Mouse (Mus musculus) kidney, embryonic 16.5 days (tissue): ENCODE measurements around the gene Nicn1. TPM values are rescaled to one million over a fixed set of nuclear protein-coding genes. Genes with fewer than 3 reads are reported as not detected.
A peak's percentile ranks its signal among the peaks of the same experiment; 100 is the strongest.
"Not testable (repeated sequence)": the region's sequence is repeated elsewhere in the genome, so short reads cannot be mapped to it uniquely, and the experiment has no call there.

ENCODE experiments used
- ATAC-seq: fragments of 200-750 bp; cut with Nextera tagmentation; 2 replicates; pipeline ENCODE4 v1.8.0; 2017; ENCODE audit warnings: moderate TSS enrichment; ENCODE audit not compliant: low FRiP score, low TSS enrichment
- H3K27ac ChIP-seq: fragments of 300-500 bp; sonication (generic); 2 replicates; pipeline ENCODE4 v1.5.1; 2014; ENCODE audit warnings: low read length
- H3K27me3 ChIP-seq: fragments of 300-500 bp; sonication (generic); 2 replicates; pipeline ENCODE4 v1.6.1; 2014; ENCODE audit warnings: low read length, control low read depth, mixed read lengths; ENCODE audit not compliant: insufficient read depth
- H3K36me3 ChIP-seq: fragments of 300-500 bp; sonication (generic); 2 replicates; pipeline ENCODE4 v1.6.1; 2014; ENCODE audit warnings: low read length, control low read depth, mixed read lengths; ENCODE audit not compliant: insufficient read depth
- H3K4me1 ChIP-seq: fragments of 300-500 bp; sonication (generic); 2 replicates; pipeline ENCODE4 v1.6.1; 2014; ENCODE audit warnings: low read length, control low read depth, mixed read lengths; ENCODE audit not compliant: insufficient read depth
- H3K4me2 ChIP-seq: fragments of 300-500 bp; sonication (generic); replicated peaks from 2 replicates; pipeline ENCODE4 v1.6.1; 2014; ENCODE audit warnings: low read depth, low read length
- H3K4me3 ChIP-seq: fragments of 300-500 bp; sonication (generic); 2 replicates; pipeline ENCODE4 v1.5.1; 2014; ENCODE audit warnings: mild to moderate bottlenecking, low read length
- H3K9ac ChIP-seq: fragments of 300-500 bp; sonication (generic); replicated peaks from 2 replicates; pipeline ENCODE4 v1.6.1; 2014; ENCODE audit warnings: low read length
- H3K9me3 ChIP-seq: fragments of 300-500 bp; sonication (generic); 2 replicates; pipeline ENCODE4 v1.6.1; 2016; ENCODE audit warnings: low read length, control low read depth
- WGBS: fragments of 180-500 bp; shearing (Covaris S2); extraction: QIAGEN DNeasy Blood & Tissue Kit; methylation state at CpG from one replicate; pipeline ENCODE4 v1.1.7; 2014; 5-methylcytosine and 5-hydroxymethylcytosine counted together
- polyA plus RNA-seq: library from polyadenylated mRNA; unstranded; fragments of >200 nt; fragmentation: Nextera tagmentation; extraction: Ambion mirVana; gene quantifications from 2 replicates; pipeline ENCODE4 v1.2.1, GENCODE M21; 2015

Gene Nicn1
- polyA plus RNA-seq, 1 experiment from 2014 or later: 37.2 TPM

DNA sequence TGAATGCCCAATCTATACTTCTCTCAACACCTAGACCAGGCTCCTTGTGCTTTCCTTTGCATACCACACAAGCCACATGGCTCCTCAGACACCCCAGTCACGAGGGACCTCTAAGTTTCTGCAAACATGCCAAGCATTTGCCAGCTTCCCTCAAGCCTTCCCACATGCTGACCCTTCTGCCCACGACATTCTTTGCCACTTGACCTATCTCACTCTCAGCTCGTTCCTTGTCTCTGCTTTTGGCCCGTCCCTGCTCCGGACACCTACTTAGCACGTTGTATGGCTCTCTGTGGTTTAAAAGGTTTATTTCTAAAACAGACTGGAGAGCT is 14.9 kb upstream of the Nicn1 start:
- H3K9me3 ChIP-seq: no peaks in the 10 kb centered on the region
- no peak for ATAC-seq
- peaks cover 26% of the 10 kb centered on the region for H3K4me1 ChIP-seq
- H3K27ac ChIP-seq: no peak overlapping the region
- no peaks in the 10 kb centered on the region for H3K27me3 ChIP-seq
- H3K4me2 ChIP-seq: no peak overlapping the region
- H3K9ac ChIP-seq: no peak overlapping the region
- no peaks in the 10 kb centered on the region for H3K36me3 ChIP-seq
- H3K4me3 ChIP-seq: no peak overlapping the region
- 46% methylated on average over 6 of the region's 6 CpGs for WGBS

DNA sequence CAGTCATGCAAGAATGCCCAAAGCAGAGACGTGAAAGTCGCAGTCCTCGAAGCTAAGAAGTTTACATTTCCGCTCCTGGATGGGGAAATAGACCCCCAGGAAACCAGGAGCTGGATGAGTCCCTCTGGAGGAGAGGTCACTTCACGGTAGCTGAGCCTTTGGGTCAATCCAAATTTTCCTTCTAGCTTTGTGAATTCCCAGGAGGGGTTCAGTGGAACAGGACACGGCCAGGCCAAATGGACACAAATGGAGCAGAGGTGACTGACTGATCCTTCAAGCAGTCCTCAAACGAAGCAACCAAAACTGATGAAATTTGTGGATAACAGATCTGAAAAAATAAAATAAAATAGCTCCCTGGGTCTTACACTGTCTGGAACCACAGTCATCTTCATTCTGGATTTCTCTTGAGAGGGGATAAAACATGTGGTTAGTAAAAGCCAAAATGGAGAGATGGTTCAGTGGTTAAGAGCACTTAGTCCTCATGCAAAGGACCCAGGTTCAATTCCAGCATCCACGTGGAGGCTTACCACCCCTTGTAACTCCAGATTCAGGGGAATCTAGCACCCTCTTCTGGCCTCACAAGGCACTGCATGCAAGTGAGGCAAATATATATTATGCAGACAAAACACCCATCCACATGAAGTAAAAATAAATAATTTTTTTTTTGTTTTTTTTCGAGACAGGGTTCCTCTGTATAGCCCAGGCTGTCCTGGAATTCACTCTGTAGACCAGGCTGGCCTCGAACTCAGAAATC is 11.4 kb upstream of the Nicn1 start:
- Histone ChIP-seq H3K27me3 (no peaks in the 10 kb centered on the region), H3K27ac (no peak overlapping the region), H3K36me3 (no peaks in the 10 kb centered on the region), H3K4me2 (no peak overlapping the region), H3K4me3 (no peak overlapping the region), H3K9ac (no peak overlapping the region), H3K4me1 (peaks cover 14% of the 10 kb centered on the region; the same call in 1 of the 2 replicates), H3K9me3 (no peaks in the 10 kb centered on the region)
- no peak for ATAC-seq
- 58% methylated on average over 10 of the region's 10 CpGs for WGBS

DNA sequence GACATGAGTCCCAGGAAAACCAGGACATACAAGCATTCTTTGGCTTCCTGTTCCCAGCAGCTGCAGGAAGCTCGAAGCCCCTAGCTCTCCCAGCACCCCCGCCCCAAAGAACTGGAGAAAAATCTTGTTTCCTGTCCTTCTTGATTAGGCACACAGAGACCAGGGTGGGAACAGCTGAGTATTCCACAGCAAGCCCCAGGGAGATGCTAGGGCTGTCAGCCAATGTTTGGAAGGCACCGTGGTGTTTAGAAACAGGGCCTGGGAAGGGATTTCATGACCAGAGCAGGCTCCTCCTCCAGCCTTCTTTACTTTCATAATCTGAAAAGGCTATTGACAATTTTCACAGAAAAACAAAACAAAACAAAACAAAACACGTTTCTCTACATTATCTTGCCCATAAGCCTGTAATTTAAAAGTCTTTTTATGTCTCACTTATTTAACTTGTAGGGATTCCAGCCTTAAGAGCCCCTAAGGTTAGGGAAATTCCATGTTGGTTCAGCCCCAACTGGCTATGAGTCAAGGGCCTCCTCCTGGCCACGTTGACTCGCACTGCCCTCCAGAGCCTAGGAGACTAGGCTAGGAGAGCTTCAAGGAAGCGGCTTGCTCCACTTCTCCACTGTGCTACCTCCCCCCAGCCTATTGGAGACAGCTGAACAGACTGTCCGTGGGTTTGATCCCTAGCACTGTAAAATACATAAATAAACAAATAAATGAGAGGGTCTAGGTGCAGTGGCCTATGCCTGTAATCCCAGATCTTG is 10.0 kb upstream of the Nicn1 start:
- Histone ChIP-seq H3K4me2 (no peak overlapping the region), H3K27ac (peak overlapping the region; percentile 67), H3K4me3 (no peak overlapping the region), H3K36me3 (no peaks in the 10 kb centered on the region), H3K9ac (no peak overlapping the region; the same call in 1 of the 2 replicates), H3K4me1 (peaks cover 4% of the 10 kb centered on the region; the same call in 1 of the 2 replicates), H3K27me3 (no peaks in the 10 kb centered on the region), H3K9me3 (no peaks in the 10 kb centered on the region)
- 39% methylated on average over 8 of the region's 8 CpGs for WGBS
- peak; percentile 72 for ATAC-seq

DNA sequence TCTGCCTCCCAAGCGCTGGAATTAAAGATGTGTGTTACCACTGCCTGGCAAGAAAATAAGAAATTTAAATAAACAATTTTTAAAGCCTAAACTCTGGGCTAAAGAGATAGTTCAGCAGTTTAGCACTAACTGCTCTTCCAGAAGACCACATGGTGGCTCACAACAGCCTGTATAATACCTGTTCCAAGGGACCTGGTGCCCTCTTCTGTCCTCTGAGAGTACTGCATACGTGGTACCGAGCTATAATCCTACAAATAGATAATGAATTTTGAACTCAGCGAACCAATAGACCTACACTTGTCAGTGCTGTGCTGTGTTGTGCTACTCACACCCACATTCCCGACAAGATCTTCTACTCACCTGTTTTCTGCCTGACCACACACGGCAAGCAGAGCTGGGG is 5.8 kb upstream of the Nicn1 start:
- no peak overlapping the region for H3K4me3 ChIP-seq
- no peaks in the 10 kb centered on the region for H3K27me3 ChIP-seq
- ATAC-seq: peak; percentile 80; the same call in 1 of the 2 replicates
- H3K9me3 ChIP-seq: no peaks in the 10 kb centered on the region
- no peak overlapping the region for H3K4me2 ChIP-seq
- H3K9ac ChIP-seq: no peak overlapping the region
- WGBS: 9% methylated on average over 6 of the region's 6 CpGs
- no peaks in the 10 kb centered on the region for H3K36me3 ChIP-seq
- H3K4me1 ChIP-seq: peaks cover 4% of the 10 kb centered on the region; the same call in 1 of the 2 replicates
- no peak overlapping the region for H3K27ac ChIP-seq

DNA sequence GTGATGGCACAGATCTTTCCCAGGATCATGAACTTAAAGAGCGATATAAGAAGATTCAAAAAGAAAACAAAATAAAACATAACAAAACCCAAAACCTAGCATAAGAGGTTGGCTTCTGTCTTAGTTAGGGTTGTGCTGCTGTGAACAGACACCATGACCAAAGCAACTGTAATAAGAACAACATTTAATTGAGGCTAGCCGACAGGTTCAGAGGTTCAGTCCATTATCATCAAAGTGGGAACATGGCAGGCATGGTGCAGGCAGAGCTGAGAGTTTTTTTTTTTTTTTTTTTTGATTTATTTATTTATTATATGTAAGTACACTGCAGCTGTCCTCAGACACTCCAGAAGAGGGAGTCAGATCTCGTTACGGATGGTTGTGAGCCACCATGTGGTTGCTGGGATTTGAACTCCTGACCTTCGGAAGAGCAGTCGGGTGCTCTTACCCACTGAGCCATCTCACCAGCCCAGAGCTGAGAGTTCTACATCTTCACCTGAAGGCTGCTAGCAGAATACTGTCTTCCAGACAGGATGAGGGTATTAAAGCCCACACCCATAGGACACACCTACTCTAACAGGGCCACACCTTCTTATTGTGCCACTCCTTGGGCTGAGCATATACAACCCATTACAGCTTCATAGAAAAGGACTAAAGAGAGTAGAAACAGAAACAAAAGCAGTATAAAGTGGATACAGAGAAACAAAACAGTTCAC is 2.5 kb upstream of the Nicn1 start:
- not testable (repeated sequence) for H3K4me3 ChIP-seq, H3K27ac ChIP-seq, H3K9ac ChIP-seq, H3K4me2 ChIP-seq, H3K9me3 ChIP-seq, H3K36me3 ChIP-seq, H3K27me3 ChIP-seq, ATAC-seq, H3K4me1 ChIP-seq
- 86% methylated on average over 3 of the region's 6 CpGs for WGBS

DNA sequence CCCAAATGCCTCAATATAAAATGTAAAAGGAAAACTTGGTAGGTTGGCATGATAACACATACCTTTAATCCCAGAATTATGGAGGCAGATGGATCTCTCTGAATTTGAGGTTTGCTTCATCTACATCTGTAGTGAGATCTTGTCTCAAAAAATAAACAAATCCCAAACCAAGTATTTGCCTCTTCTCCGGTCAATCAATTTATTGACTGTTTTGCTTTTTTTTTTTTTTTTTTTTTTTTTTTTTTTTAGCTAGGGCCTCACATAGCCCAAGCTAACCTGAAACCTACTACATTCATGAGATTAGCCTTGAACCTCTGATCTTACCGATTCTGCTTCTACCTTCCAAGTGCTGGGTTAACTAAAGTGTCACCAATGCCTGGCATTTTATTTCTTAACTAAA is 882 bp upstream of the Nicn1 start:
- Histone ChIP-seq H3K27ac (no peak overlapping the region), H3K4me2 (peak overlapping the region; percentile 73), H3K9ac (no peak overlapping the region), H3K27me3 (no peaks in the 10 kb centered on the region), H3K4me1 (0 out of 2 replicates have a peak, but pooled peaks cover 3% of the 10 kb centered on the region), H3K9me3 (no peaks in the 10 kb centered on the region), H3K36me3 (0 out of 2 replicates have a peak, but pooled peaks cover 3% of the 10 kb centered on the region), H3K4me3 (peak overlapping the region; percentile 57; the same call in 1 of the 2 replicates)
- no peak for ATAC-seq
- WGBS: 68% methylated on average over 2 of the region's 2 CpGs

DNA sequence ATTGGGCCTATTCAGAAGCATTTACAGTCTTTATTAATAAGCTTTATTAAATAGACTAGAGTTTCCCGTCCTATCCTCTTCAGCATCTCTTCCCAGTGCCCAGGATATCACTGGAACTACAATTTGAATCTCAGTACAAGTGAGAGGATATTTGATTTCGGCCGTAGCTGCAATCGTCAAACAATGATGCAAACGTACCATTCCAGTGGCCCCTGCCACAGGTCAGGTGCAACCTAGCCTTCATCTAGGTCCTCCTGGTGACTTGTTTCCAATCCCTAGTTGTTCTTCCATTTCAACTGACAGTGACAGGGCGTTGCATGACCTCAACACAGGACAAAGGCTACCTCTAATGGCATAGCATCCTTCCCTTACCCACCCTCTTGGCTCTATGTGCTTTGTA is 544 bp downstream of the Nicn1 start:
- 0 out of 2 replicates have a peak overlapping the region, but pooled peaks have one; percentile 27 for H3K27ac ChIP-seq
- H3K9ac ChIP-seq: peak overlapping the region; percentile 66
- H3K9me3 ChIP-seq: no peaks in the 10 kb centered on the region
- H3K4me3 ChIP-seq: peak overlapping the region; percentile 57
- H3K27me3 ChIP-seq: no peaks in the 10 kb centered on the region
- H3K4me2 ChIP-seq: peak overlapping the region; percentile 73
- 0 out of 2 replicates have a peak, but pooled peaks cover 5% of the 10 kb centered on the region for H3K4me1 ChIP-seq
- H3K36me3 ChIP-seq: peaks cover 7% of the 10 kb centered on the region; the same call in 1 of the 2 replicates
- 47% methylated on average over 6 of the region's 6 CpGs for WGBS
- no peak for ATAC-seq

DNA sequence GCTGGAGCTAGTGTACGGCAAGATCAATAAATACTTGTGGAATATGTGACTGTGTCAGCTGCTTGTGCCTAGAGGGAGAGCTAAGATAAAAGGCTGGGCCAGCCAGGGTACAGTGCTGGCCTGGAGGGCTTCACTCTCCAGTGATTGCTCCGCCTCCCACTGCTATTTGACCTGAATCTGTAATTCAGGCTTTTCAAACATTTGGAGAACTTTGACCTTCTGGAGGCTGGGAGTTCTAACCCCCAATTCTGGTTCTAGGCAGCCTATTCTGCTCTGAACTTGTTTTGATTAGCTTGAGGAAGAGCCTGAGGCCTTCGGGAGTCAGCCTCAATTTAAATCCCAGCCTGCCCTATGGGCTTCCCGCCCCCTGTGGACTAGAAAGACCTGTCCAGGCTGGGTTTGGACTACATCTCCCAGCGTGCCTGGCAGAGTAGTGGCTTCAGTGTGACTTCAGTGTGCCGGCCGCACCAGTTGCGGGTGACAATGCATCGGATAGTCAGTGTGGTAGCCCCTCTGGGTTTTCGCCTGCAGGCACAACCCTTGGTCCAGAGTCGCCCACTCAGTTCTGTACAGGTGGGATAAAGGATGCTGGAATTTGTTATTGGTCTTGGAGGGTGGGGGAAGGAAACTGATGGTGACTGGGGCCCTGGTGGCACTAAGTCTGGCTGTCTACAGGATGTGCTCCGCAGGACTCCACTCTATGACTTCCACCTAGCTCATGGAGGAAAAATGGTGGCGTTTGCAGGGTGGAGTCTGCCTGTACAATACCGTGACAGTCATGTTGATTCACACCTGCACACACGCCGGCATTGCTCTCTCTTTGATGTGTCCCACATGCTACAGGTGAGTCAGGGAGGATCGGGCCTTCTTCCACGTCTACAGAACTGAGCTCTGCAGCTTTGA is 6.5 kb downstream of the Nicn1 start, which contains the start of gene Amt:
Gene Amt (plus strand): TSS at position 401 of the 903 bp plus-strand sequence.
- WGBS: 16% methylated on average over 18 of the region's 18 CpGs

DNA sequence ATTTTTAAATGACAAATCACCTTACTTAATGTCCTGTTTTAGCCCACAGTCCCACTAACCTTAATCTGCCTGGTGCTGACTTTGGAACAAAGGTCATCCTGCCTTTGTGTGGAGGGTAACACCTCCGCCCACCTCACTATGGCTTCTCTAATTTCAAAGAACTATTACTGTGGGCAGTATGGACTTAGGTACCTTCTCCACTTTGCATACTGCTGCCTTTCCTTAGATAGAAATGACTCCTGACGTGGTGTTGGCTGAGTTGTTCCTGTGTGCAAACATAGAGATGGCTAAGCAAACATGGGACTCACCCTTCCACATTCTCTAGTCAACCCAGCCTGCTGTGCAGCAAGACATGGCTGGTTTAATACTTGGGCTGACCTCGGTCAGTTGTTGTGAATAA is 11.6 kb downstream of the Nicn1 start:
- H3K36me3 ChIP-seq: peaks cover 22% of the 10 kb centered on the region
- 73% methylated on average over 3 of the region's 3 CpGs for WGBS
- no peaks in the 10 kb centered on the region for H3K9me3 ChIP-seq
- H3K4me2 ChIP-seq: no peak overlapping the region
- H3K27ac ChIP-seq: no peak overlapping the region
- H3K27me3 ChIP-seq: no peaks in the 10 kb centered on the region
- H3K4me3 ChIP-seq: no peak overlapping the region
- peaks cover 11% of the 10 kb centered on the region for H3K4me1 ChIP-seq
- no peak for ATAC-seq
- H3K9ac ChIP-seq: no peak overlapping the region

More for the DNA sequence above, 6.5 kb downstream of the Nicn1 start, which contains the start of gene Amt:
- Histone ChIP-seq H3K9ac (peak within 1 kb of the TSS; percentile 61), H3K9me3 (no peaks in the 10 kb centered on the region), H3K4me2 (peak within 1 kb of the TSS; percentile 50), H3K36me3 (peaks cover 11% of the 10 kb centered on the region), H3K4me1 (0 out of 2 replicates have a peak, but pooled peaks cover 12% of the 10 kb centered on the region), H3K27ac (peak within 1 kb of the TSS; percentile 75), H3K4me3 (peak within 1 kb of the TSS; percentile 34), H3K27me3 (no peaks in the 10 kb centered on the region)
- ATAC-seq: peak; percentile 96
